Mouse (Mus musculus): ENCODE measurements around the gene Tmem41b. TPM values are rescaled to one million over a fixed set of nuclear protein-coding genes. Genes with fewer than 3 reads are reported as not detected.

Tmem41b gene
- total and polyA plus RNA-seq, 3 experiments: 45.9 to 86.9 TPM; not detected in 1

- peaks cover 2 to 3% of the 10 kb centered on the region in 2 experiments; a peak in 3 of 4 replicates for H3K4me1 ChIP-seq (ENCODE audit: control insufficient read depth in 1 of 2, insufficient read depth in 2 of 2, low read length in 2 of 2)
- H3K27ac ChIP-seq (ENCODE audit: control insufficient read depth, low read depth, low read length): no peak overlapping the region
- H3K4me3 ChIP-seq (ENCODE audit: control insufficient read depth in 1 of 2, insufficient read depth in 1 of 2, low read depth in 2 of 2, low read length in 2 of 2): no peak overlapping the region
- H3K9ac ChIP-seq (ENCODE audit: control insufficient read depth, low read depth, low read length, poor library complexity, severe bottlenecking): no peak overlapping the region
- no peaks in the 10 kb centered on the region for H3K9me3 ChIP-seq (replicated peaks; ENCODE audit: insufficient read depth, low read length)
- no peak for DNase-seq (ENCODE audit: low read depth, low spot score)
- no peaks in the 10 kb centered on the region for H3K79me2 ChIP-seq (ENCODE audit: control insufficient read depth, insufficient read depth, low read length, poor library complexity)
- peaks cover 7 to 10% of the 10 kb centered on the region in 2 experiments; a peak in 3 of 4 replicates for H3K36me3 ChIP-seq (ENCODE audit: control insufficient read depth in 1 of 2, insufficient read depth in 2 of 2, low read length in 2 of 2)
- H3K27me3 ChIP-seq (ENCODE audit: control insufficient read depth in 1 of 2, insufficient read depth in 2 of 2, low read length in 2 of 2): no peaks in the 10 kb centered on the region
- TF ChIP-seq UBTF (IDR thresholded peaks at IDR 0.05; ENCODE audit: borderline replicate concordance, insufficient read depth, low read depth, low read length): no peak
- TF ChIP-seq MAFK (IDR thresholded peaks at IDR 0.05; ENCODE audit: borderline replicate concordance, low read depth, low read length): no peak
- no peak for TF ChIP-seq SIN3A (IDR thresholded peaks at IDR 0.05; ENCODE audit: low read length)
- no peak for TF ChIP-seq ELF1 (IDR thresholded peaks at IDR 0.05; ENCODE audit: low read depth, low read length)
- TF ChIP-seq ZC3H11A (IDR thresholded peaks at IDR 0.05; ENCODE audit: low read depth, low read length): no peak
- no peak for TF ChIP-seq JUND (IDR thresholded peaks at IDR 0.05; ENCODE audit: low read depth, low read length)
- no peak for TF ChIP-seq NRF1 (IDR thresholded peaks at IDR 0.05; ENCODE audit: insufficient read depth, low read depth, low read length, poor library complexity, severe bottlenecking)
- no peak for TF ChIP-seq EP300 (IDR thresholded peaks at IDR 0.05; ENCODE audit: low read depth in 1 of 2, low read length in 2 of 2)
- no peak for TF ChIP-seq POLR2A (IDR thresholded peaks at IDR 0.05; ENCODE audit: control insufficient read depth in 1 of 2, insufficient read depth in 1 of 2, low read depth in 1 of 2, low read length in 2 of 2, poor library complexity in 1 of 2)
- TF ChIP-seq SMC3 (IDR thresholded peaks at IDR 0.05; ENCODE audit: low read depth, low read length): no peak
- no peak for TF ChIP-seq ZKSCAN1 (IDR thresholded peaks at IDR 0.05; ENCODE audit: low read depth, low read length)
- no peak for TF ChIP-seq MYB (IDR thresholded peaks at IDR 0.05; ENCODE audit: low read depth, low read length)
- no peak for TF ChIP-seq TCF12 (IDR thresholded peaks at IDR 0.05; ENCODE audit: low read depth, low read length)
- no peak for TF ChIP-seq KAT2A (conservative IDR thresholded peaks at IDR 0.05; ENCODE audit: low read depth, low read length)
Measured at GRCm38 (mm10) chr7:109924965-109925364, 61.8 kb downstream of the Tmem41b start.

- Histone ChIP-seq H3K4me3 (ENCODE audit: control insufficient read depth in 1 of 2, insufficient read depth in 1 of 2, low read depth in 2 of 2, low read length in 2 of 2) (no peak overlapping the region), H3K9ac (ENCODE audit: control insufficient read depth, low read depth, low read length, poor library complexity, severe bottlenecking) (no peak overlapping the region), H3K9me3 (replicated peaks; ENCODE audit: insufficient read depth, low read length) (no peaks in the 10 kb centered on the region), H3K27me3 (ENCODE audit: control insufficient read depth in 1 of 2, insufficient read depth in 2 of 2, low read length in 2 of 2) (no peaks in the 10 kb centered on the region), H3K27ac (ENCODE audit: control insufficient read depth, low read depth, low read length) (no peak overlapping the region), H3K79me2 (ENCODE audit: control insufficient read depth, insufficient read depth, low read length, poor library complexity) (no peaks in the 10 kb centered on the region), H3K36me3 (ENCODE audit: control insufficient read depth in 1 of 2, insufficient read depth in 2 of 2, low read length in 2 of 2) (peaks cover 10 to 13% of the 10 kb centered on the region in 2 experiments), H3K4me1 (ENCODE audit: control insufficient read depth in 1 of 2, insufficient read depth in 2 of 2, low read length in 2 of 2) (peaks cover 2 to 3% of the 10 kb centered on the region in 2 experiments; a peak in 3 of 4 replicates)
- TF ChIP-seq TAL1 (IDR thresholded peaks at IDR 0.05; ENCODE audit: low read length) (peak; percentile 16; the same call in 1 of the 2 replicates), GATA1 (IDR thresholded peaks at IDR 0.05; ENCODE audit: low read depth, low read length) (peak; percentile 70), UBTF (IDR thresholded peaks at IDR 0.05; ENCODE audit: borderline replicate concordance, insufficient read depth, low read depth, low read length) (no peak), ELF1 (IDR thresholded peaks at IDR 0.05; ENCODE audit: low read depth, low read length) (no peak), EP300 (IDR thresholded peaks at IDR 0.05; ENCODE audit: low read depth in 1 of 2, low read length in 2 of 2) (peak; percentile 30 to 51; a peak in 2 of 4 replicates), TCF12 (IDR thresholded peaks at IDR 0.05; ENCODE audit: low read depth, low read length) (peak; percentile 62; the same call in 1 of the 2 replicates)
- peak; percentile 17 for DNase-seq (ENCODE audit: low read depth, low spot score)
Measured at GRCm38 (mm10) chr7:109922889-109923288, 63.8 kb downstream of the Tmem41b start.

Other genes with a start within 250 kb of the Tmem41b start
- 25.1 and 30.6 TPM in 2 replicates for gene Tmem9b, start 234.1 kb downstream of the Tmem41b start, total RNA-seq (2012; rRNA removed)
- 10 to 100 TPM in 1 of 2 experiments, not detected in 1; 26.4 TPM for gene Tmem9b, start 234.1 kb downstream of the Tmem41b start, polyA plus RNA-seq (2012; ENCODE audit: insufficient read depth in 1 of 2, insufficient read length in 2 of 2, low read depth in 1 of 2, low replicate concordance in 2 of 2, missing spikeins in 1 of 2)
- not detected in 2 replicates for gene Nrip3, start 204.9 kb downstream of the Tmem41b start, total RNA-seq (2012; rRNA removed)
- not detected for gene Nrip3, start 204.9 kb downstream of the Tmem41b start, polyA plus RNA-seq (2012; ENCODE audit: insufficient read depth in 1 of 2, insufficient read length in 2 of 2, low read depth in 1 of 2, low replicate concordance in 2 of 2, missing spikeins in 1 of 2)
- 0.16 and 0.27 TPM in 2 replicates for gene Scube2, start 121.2 kb downstream of the Tmem41b start, total RNA-seq (2012; rRNA removed)
- gene Scube2, start 121.2 kb downstream of the Tmem41b start, polyA plus RNA-seq (2012; ENCODE audit: insufficient read depth in 1 of 2, insufficient read length in 2 of 2, low read depth in 1 of 2, low replicate concordance in 2 of 2, missing spikeins in 1 of 2): under 1 TPM in 1 of 2 experiments, not detected in 1; 0.67 TPM
- 33.1 and 40.5 TPM in 2 replicates for gene Dennd5a, start 26.5 kb downstream of the Tmem41b start, total RNA-seq (2012; rRNA removed)
- gene Dennd5a, start 26.5 kb downstream of the Tmem41b start, polyA plus RNA-seq (2012; ENCODE audit: insufficient read depth in 1 of 2, insufficient read length in 2 of 2, low read depth in 1 of 2, low replicate concordance in 2 of 2, missing spikeins in 1 of 2): 10 to 100 TPM; 64.4 to 78.8 TPM
- gene Ipo7, start 31.3 kb upstream of the Tmem41b start, total RNA-seq (2012; rRNA removed): 139 and 145 TPM in 2 replicates
- gene Ipo7, start 31.3 kb upstream of the Tmem41b start, polyA plus RNA-seq (2012; ENCODE audit: insufficient read depth in 1 of 2, insufficient read length in 2 of 2, low read depth in 1 of 2, low replicate concordance in 2 of 2, missing spikeins in 1 of 2): 100 to 1,000 TPM; 111 to 172 TPM
- 13.9 and 16.0 TPM in 2 replicates for gene Zfp143, start 74.3 kb upstream of the Tmem41b start, total RNA-seq (2012; rRNA removed)
- 10 to 100 TPM in 1 of 2 experiments, not detected in 1; 15.7 TPM for gene Zfp143, start 74.3 kb upstream of the Tmem41b start, polyA plus RNA-seq (2012; ENCODE audit: insufficient read depth in 1 of 2, insufficient read length in 2 of 2, low read depth in 1 of 2, low replicate concordance in 2 of 2, missing spikeins in 1 of 2)
- 9.3 and 10.8 TPM in 2 replicates for gene Wee1, start 135.1 kb upstream of the Tmem41b start, total RNA-seq (2012; rRNA removed)
- gene Wee1, start 135.1 kb upstream of the Tmem41b start, polyA plus RNA-seq (2012; ENCODE audit: insufficient read depth in 1 of 2, insufficient read length in 2 of 2, low read depth in 1 of 2, low replicate concordance in 2 of 2, missing spikeins in 1 of 2): 10 to 100 TPM in 1 of 2 experiments, not detected in 1; 23.0 TPM
- gene Swap70, start 234.8 kb upstream of the Tmem41b start, total RNA-seq (2012; rRNA removed): 18.3 and 22.3 TPM in 2 replicates
- gene Swap70, start 234.8 kb upstream of the Tmem41b start, polyA plus RNA-seq (2012; ENCODE audit: insufficient read depth in 1 of 2, insufficient read length in 2 of 2, low read depth in 1 of 2, low replicate concordance in 2 of 2, missing spikeins in 1 of 2): 10 to 100 TPM in 1 of 2 experiments, not detected in 1; 23.3 TPM

Data from MEL (cell line).